Mouse (Mus musculus): Measurements from ENCODE around the gene Amn1.
"Not testable (repeated sequence)": the region's sequence is repeated elsewhere in the genome, so short reads cannot be mapped to it uniquely, and the experiment has no call there.

The Amn1 gene

DNA sequence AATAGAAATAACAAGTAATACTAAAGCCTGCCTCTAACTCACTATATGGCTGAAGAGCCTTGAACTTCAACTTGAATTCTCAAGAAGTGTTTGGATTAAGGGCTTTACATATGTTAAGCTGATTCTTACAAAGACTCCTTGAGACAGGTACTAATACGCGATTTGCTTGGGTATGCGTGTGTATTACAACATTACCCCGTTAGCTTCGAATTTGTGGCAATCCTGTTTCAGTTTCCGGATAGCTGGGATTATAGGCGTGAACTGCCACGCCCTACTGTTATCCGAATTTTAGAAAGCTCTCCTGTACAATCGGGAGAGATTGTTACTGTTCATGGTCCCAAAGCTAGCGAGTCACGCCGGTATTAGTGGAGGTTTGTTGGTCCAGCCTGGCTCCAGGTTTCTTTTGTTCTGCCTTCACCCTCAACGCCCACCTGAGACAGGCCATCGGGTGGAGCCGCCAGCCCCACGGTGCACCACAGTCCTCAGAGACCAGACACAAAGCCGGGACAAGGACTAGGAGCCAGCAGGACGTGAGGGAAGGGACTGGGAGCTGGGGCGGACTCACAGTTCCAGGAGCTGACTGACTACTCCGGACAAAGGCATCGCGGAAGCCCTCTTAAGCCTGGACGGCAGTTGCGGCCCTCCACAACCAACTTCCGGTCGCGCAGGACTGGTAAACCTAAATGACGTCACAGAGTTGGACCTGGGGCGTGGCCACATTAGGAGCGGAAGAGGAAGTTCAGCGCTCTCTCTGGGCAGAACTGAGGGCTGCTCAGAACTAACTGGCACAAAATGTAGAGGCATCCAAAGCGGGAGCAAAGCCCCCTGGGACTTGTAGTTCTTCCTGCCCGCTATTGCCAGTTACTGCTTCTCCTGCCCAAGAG is at the start of gene Amn1:
TSS of gene Amn1 (minus strand) at position 672 of the 884 bp plus-strand sequence.
- in situ Hi-C loops (cut with MboI; ENCODE audit: unreplicated experiment in 2 of 2) = loop anchor here (5.0 to 10.0 kb wide), 3 partner anchors 46 to 189 kb away; partner anchors contain the start of gene Resf1 (in 1 of the 2)

DNA sequence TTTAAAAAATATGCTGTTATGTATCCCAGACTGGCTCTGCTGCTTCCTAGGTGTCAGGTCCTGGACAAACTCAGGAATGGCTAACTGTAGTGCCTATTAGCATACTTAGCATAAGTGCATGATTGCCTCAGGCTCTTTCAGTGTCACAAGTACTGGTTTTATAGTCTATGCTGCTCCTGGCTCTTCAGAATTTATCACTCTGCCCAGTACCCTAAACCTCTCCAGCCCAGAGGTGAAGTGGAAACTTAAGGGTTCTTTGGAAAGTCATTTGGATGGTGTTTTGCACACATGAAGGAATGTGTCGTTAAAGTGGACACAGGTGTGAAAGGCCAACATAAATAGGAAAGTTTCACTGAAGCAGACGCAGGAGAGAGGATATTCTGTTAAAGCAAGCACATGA is 48.3 kb upstream of the Amn1 start:
- in situ Hi-C loops (cut with MboI; ENCODE audit: unreplicated experiment in 2 of 2) = no loop called here

DNA sequence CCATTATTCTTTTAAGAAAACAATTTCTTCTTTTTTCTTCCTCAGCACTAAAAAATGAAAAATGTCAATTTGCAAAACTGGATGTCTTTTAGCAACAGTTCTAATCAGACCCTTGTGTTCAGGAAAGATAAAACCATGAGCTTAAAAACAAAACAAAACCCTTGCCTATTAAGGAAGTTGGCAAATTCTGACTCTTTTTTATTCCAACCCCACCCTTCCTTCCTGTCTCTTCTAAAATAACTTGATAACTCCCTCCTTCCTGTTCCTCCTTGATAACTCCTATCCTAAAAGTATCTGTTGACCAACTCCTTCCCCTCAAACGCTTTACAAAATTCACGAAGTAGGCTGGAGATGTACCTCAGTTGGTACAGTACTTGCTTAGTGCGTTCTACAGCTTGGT is 45.4 kb upstream of the Amn1 start:
- in situ Hi-C loops (cut with MboI; ENCODE audit: unreplicated experiment in 2 of 2) = no loop called here

DNA sequence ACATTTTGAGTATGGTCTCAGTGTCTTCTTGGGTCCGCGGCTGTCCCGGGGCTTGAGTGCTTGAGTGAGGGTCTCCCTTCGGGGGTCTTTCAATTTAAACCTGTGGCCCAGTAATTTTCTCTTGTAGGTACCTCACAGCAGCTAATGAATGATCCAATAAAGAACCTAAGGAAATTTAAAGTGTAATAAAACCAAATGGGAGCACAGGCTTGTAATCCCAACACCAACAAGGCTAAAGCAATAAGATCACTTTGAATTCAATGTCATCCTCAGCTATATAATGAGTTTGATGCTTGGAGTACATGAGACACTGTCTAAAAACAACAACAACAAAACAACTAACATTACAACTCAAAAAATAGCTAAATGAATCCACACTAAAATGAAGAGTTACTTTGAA is 36.2 kb upstream of the Amn1 start:
- in situ Hi-C loops (cut with MboI; ENCODE audit: unreplicated experiment in 2 of 2) = no loop called here

DNA sequence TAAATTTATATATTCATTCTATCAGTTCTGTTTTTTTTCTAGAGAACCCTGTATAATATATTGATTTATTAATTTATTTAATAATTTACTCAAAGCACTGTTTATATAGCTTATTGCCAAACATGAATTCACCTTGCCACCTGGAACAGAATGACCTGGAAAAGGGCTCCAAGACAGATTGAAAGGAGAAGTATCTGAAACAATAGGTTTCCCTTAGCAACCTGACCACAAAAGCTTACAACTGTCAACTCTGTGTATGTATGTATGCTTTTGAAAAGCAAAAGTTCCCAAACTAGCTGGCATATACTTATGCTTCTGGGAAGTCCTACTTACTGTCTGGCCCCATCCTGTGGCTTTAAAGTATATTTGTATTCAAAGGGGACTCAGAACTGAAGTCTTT is 32.8 kb upstream of the Amn1 start:
- in situ Hi-C loops (cut with MboI; ENCODE audit: unreplicated experiment in 2 of 2) = no loop called here

DNA sequence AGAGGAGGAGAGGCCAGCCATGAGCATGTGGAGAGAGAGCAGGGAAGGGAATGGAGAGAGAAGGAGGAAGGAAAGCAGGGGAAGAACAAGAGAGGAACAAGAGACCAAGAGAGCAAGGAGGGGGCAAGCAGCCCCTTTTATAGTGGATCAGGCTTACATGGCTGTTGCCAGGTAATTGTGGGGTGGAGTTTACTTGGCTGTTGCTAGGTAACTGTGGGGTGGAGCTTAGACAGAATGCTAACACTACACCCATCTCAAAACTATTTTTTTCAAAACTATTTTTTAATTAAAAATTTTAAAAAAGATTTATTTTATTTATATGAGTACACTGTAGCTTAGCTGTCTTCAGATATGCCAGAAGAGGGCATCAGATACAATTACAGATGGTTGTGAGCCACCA is 10.1 kb upstream of the Amn1 start:
- in situ Hi-C loops (cut with MboI; ENCODE audit: unreplicated experiment in 2 of 2) = no loop called here

DNA sequence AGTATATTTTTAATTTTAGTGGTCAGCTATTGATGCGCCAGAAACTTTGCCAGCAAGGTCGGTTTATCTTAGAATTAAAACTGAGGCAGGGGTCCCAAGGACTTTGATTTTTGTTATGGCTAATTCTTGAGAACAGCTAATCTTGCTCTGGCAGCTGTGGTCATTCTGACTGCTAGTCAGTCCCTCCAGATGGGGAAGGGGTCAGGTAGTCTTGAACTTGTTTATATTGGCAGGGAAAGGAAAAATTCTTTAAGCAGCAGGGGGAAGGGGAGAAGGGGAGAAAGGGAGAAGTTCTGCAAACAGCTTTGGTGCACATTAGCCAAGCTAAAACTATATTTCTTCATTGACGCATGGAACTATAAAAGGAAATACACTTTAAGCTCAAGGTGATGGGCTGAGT is 8.6 kb upstream of the Amn1 start:
- in situ Hi-C loops (cut with MboI; ENCODE audit: unreplicated experiment in 2 of 2) = no loop called here

DNA sequence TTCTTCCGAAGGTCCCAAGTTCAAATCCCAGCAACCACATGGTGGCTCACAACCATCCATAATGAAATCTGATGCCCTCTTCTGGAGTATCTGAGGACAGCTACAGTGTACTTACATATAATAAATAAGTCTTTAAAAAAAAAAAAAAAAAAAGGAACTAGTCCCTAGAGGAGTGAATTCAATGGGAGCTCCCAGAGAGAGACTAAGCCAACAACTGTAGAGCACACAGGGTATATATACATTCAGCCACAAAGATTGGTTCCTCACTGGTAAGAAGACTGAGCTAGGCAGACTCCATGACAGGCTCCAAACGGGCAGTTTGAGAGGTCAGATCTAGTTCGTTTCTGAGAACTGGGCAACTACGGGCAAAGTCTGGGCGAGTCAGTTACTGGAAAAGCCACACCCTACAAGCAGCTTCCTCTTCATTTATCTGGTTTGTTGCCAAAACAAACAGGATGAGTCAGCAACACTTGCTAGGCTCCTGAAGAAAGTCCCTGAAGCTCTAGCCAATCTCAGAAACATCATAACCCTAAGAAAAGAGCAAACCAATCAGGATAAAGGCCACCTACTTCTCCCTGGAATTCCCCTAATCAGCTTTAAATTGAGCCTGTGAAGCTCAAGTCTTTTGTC is 4.9 kb upstream of the Amn1 start:
- in situ Hi-C loops (cut with MboI; ENCODE audit: unreplicated experiment in 2 of 2) = no loop called here

DNA sequence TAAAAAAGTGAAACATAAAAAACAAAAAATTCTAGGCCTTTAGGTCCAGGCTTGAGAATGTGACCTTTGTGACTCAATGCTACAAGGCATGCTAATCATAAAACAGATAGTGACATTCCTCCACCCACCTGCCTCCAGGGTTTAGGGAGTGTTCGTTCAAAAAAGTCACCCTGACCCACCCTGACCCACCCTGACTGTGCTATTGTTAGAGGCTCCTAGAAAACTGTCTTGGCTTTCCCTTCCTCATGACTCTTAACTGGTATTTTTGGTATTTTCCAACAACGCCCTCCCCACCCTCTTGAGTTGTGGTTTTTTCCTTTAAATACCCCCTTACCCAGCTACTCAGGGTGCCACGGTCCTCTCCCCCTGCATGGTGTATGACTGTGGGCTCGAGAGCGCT is 3.4 kb upstream of the Amn1 start:
- in situ Hi-C loops (cut with MboI; ENCODE audit: unreplicated experiment in 2 of 2) = not testable (repeated sequence)

DNA sequence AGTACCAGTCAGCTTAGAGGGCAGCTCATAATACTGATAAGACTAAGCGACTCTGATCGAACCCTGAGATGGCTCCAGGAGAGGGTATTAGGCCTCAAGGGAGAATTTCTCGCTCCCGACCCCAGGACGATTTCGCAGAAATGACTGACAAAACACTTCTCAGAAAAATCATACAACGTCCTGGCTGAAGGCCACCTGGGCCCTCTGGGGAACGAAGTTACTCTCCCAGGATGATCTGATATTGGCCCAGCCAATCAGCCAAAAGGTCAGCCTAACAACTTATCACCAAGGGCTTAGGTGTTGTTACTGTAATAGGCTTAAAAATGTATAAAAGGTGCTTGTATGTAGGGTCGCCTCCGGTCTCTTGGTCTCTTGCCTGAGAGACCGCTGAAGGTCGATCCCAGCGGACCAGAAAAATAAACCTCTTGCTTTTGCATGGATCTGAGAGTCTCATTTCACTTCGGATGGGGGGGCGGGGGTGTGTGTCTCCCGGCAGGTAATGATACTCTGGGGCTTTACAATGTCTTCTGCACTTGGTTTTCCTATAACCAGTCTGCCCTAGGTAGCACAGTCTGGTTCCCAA is 919 bp upstream of the Amn1 start:
- in situ Hi-C loops (cut with MboI; ENCODE audit: unreplicated experiment in 2 of 2) = loop anchor here (5.0 to 10.0 kb wide), 3 partner anchors 47 to 188 kb away; partner anchors contain the start of gene Resf1 (in 1 of the 2)

DNA sequence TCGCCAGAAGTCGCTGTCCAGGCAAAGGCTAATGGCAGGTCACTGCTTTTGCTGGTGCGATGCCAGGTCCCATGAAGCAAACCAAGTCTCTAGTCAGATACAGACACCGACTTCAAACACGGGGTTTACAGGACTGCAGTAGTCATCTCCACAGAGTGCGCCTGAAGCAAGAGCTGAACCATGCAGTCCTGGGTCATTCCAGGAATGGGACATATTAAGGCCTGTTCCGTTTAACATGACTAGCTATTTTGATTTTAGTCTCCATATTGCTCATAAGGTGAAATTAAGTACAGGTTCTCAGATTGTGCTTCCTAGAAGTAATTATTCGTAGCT is 379 bp upstream of the Amn1 start:
- in situ Hi-C loops (cut with MboI; ENCODE audit: unreplicated experiment in 2 of 2) = loop anchor here (5.0 to 10.0 kb wide), 3 partner anchors 47 to 188 kb away; partner anchors contain the start of gene Resf1 (in 1 of the 2)

DNA sequence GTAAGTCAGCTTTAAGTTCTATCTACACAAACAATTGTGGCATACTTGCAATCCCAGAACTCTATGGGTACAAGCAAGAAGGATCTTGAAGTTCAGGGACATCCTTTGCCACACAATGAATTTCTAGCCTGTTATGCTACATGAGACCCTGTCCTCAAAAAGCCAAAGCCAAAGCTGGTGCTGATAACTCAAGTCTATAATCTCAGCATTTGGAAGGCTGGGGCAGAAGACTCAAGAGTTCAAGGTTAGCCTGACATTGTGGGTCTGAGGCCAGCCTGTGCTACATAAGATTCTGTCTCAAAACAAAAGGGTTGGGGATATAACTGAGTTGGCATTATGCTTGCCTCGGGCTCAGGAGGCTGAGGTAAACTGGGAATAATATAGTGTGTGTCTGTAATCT is 1.1 kb downstream of the Amn1 start:
- in situ Hi-C loops (cut with MboI; ENCODE audit: unreplicated experiment in 2 of 2) = loop anchor here (5.0 to 10.0 kb wide), 3 partner anchors 45 to 190 kb away; partner anchors contain the start of gene Resf1 (in 1 of the 2)

DNA sequence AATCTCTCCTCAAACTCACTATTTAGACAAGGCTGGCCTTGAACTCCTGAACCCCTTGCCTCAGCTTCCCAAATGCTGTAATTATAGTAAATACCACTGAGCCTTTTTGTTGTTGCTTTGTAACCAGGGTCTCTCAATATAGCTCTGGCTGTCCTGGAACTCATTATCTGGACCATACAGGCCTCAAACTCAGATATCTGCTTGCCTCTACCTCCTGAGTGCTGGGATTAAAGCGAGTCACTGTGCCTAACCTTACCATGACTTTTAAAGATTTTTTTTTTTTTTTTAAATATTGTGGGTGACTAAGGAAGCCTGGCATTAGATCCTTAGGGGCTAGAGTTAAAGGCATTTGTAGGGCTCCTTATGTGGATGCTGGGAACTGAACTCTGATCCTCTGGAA is 4.5 kb downstream of the Amn1 start:
- in situ Hi-C loops (cut with MboI; ENCODE audit: unreplicated experiment in 2 of 2) = loop anchor here in 1 of 2 experiments (10.0 kb wide), 1 partner anchor 121 kb away; the partner anchor contains the start of gene Resf1

DNA sequence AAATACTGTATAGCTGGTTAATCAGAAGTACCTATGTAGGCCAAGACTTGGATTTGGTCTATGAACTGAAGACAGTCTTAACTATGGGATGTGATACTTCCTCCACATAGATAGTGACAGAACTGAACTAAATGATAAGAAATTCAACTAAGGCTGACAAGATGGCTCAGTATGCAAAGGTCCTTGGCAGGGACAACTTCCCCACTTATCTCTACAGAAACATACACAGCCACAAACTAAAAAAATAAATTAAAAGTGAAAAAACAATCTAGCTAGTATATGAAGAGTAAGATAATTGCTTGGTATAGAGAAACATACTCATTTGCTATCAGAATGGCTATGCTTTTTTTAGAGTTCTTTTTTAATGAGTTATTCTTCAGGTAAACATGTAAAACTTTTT is 9.4 kb downstream of the Amn1 start:
- in situ Hi-C loops (cut with MboI; ENCODE audit: unreplicated experiment in 2 of 2) = no loop called here

DNA sequence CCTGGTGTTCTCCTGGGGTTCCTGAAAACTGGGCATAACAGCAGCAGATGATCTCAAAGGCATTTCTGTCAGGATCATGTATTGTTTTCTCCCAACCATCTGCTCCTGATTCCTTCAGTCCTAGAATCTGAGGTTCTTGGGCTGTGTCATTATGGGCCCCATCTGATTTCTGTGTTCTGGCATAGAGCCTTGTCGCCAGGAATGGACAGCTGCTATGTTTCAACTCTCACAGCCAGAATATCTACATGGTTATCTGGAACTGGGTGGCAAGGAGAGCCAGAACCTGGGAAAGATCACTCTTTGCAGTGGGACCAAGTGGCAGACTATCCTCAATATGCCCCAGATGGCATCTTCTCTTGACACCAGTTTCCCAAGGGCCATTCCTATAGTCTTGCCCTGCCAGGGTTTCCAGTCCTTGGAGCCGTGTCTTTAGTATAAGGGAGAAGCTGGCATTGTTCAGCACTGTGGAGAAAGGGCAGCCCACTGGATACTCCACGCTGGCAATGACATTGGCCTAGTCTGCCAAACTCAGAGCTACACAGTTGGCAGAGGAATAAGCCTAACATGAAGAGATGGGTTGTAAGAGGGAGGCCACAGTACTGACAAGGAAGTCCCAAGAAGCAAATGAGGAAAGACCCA is 13.5 kb downstream of the Amn1 start:
- in situ Hi-C loops (cut with MboI; ENCODE audit: unreplicated experiment in 2 of 2) = no loop called here

DNA sequence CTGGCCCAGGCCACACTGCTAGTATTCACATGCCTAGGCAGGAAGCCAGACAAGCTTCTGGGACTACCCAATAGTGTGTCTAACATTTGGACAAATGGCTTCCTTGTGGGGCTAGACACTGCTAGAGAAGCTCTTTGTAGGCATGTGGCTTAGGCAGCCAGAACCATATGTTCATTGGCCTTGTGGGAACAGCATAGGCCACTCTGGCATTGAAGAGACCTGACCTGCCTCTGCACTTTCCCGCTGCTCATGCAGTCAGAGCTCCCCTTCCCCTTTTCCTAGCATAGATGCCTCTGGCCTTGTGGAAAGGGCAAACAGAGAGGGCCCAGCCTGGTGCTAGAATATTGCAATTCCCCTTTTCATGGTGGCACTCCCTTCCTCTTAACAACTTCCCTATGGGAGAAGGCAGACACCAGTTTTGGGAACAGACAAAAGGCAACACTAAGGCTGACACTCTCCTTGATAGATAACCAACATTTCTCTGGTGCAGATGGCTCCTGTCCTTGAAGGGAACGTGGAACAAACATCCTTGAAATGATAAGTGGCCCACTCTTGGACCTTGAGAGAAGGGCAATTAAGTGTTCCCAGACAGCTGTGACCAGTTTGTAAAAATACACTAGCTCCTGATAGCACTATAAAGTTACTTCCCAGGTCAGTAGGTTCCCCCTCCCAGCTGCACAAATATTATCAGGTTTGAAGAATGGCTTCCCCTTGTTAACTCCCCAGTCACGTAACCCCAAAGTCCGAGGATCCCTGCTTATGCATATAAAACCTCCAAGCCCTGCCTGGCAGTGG is 14.5 kb downstream of the Amn1 start:
- in situ Hi-C loops (cut with MboI; ENCODE audit: unreplicated experiment in 2 of 2) = no loop called here

DNA sequence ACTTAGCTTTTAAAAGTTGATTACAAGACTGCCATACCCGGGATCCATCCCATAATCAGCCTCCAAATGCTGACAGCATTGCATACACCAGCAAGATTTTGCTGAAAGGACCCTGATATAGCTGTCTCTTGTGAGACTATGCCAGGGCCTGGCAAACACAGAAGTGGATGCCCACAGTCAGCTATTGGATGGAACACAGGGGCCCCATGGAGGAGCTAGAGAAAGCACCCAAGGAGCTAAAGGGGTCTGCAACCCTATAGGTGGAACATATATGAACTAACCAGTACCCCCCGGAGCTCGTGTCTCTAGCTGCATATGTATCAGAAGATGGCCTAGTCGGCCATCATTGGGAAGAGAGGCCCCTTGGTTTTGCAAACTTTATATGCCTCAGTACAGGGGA is 18.5 kb downstream of the Amn1 start:
- in situ Hi-C loops (cut with MboI; ENCODE audit: unreplicated experiment in 2 of 2) = not testable (repeated sequence)

DNA sequence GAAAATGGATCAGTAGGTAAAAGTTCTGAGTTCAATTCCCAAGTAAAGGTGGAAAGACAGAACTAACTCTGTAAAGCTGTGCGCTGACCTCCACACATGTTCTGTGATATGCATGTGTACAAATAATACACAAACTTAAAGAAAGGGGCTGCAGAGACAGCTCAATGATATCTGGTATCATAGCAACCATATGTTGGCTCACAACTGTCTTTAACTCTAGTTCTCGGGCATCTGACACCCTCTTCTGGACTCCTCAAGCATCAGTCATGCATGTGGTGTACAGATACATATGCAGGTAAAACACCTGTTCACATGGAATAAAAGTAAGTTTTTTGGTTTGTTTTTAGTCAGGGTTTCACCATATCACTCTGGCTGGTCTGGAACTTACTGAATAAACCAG is 20.1 kb downstream of the Amn1 start:
- in situ Hi-C loops (cut with MboI; ENCODE audit: unreplicated experiment in 2 of 2) = no loop called here

DNA sequence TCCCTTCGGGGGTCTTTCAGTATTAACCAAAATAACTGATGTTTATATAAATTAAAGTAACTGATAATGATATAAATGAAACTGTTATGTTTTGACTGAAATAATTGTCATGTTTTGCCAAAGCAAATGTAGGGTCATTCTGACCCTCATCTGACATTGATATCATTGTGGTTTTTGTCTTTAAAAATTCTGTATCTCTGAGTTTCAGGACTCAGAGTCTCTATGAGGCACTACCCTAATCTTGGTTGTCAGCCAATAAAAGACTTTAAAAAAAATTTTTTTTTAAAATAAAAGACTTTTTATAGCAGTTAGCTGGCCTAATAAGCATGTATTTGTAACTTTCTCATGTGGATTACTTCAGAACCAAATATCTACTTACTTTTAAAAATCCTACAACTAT is 20.8 kb downstream of the Amn1 start:
- in situ Hi-C loops (cut with MboI; ENCODE audit: unreplicated experiment in 2 of 2) = no loop called here

DNA sequence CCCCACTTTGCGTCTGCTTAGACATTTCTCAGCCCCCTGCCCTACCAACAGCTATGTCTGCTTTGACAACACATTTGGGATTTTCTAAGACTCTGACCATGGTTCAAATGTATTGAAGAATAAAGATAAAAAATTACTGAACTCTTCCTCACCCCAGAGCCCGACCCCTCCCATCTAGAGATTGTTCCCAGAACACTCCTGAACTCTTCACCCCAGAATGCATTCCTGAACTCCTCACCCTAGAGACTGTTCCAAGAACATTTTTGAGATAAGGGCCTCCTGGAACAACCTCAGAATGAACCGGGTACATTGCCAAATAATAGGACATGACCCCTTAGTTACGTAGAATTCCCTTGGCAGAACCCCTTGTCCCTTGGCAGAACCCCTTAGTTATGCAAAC is 21.5 kb downstream of the Amn1 start:
- in situ Hi-C loops (cut with MboI; ENCODE audit: unreplicated experiment in 2 of 2) = not testable (repeated sequence)
